Mouse (Mus musculus) lung, embryonic 16.5 days (tissue): ENCODE data around the gene Cys1. TPM values are rescaled to one million over a fixed set of nuclear protein-coding genes. Genes with fewer than 3 reads are reported as not detected.

ENCODE experiments used
- polyA plus RNA-seq: library from polyadenylated mRNA; unstranded; fragments of >200 nt; fragmentation: Nextera tagmentation; extraction: Ambion mirVana; gene quantifications from 2 replicates; pipeline ENCODE4 v1.2.1, GENCODE M21; 2015

The Cys1 gene
- polyA plus RNA-seq, 1 experiment from 2014 or later, result 1.6 TPM

Other genes with a start within 250 kb of the Cys1 start
- 25.6 and 26.9 TPM in 2 replicates for gene Taf1b, start 183.5 kb downstream of the Cys1 start, polyA plus RNA-seq
- gene Grhl1, start 109.5 kb downstream of the Cys1 start, polyA plus RNA-seq, result 4.1 and 4.2 TPM in 2 replicates
- gene Klf11, start 30.5 kb downstream of the Cys1 start, polyA plus RNA-seq, result 15.7 and 15.8 TPM in 2 replicates
- gene Rrm2, start 26.4 kb upstream of the Cys1 start, polyA plus RNA-seq, result 196 and 207 TPM in 2 replicates
- gene Mboat2, start 149.1 kb upstream of the Cys1 start, polyA plus RNA-seq, result 39.0 and 42.1 TPM in 2 replicates